Mouse (Mus musculus) midbrain, embryonic 12.5 days (tissue): Measurements from ENCODE around the gene Arhgef12. TPM values are rescaled to one million over a fixed set of nuclear protein-coding genes. Genes with fewer than 3 reads are reported as not detected.
"Not testable (repeated sequence)": the region's sequence is repeated elsewhere in the genome, so short reads cannot be mapped to it uniquely, and the experiment has no call there.

ENCODE experiments used
- ATAC-seq: fragments of 200-750 bp; cut with Nextera tagmentation; 2 replicates; pipeline ENCODE4 v1.8.0; 2017; ENCODE audit warnings: low read depth, moderate TSS enrichment, moderate library complexity; ENCODE audit not compliant: low FRiP score
- H3K27ac ChIP-seq: fragments of 300-500 bp; sonication (generic); replicated peaks from 2 replicates; pipeline ENCODE4 v1.5.1; 2016; ENCODE audit warnings: mild to moderate bottlenecking
- H3K27me3 ChIP-seq: fragments of 300-500 bp; sonication (generic); 2 replicates; pipeline ENCODE4 v1.6.1; 2016; ENCODE audit warnings: mild to moderate bottlenecking
- H3K36me3 ChIP-seq: fragments of 300-500 bp; sonication (generic); 2 replicates; pipeline ENCODE4 v1.6.1; 2016
- H3K4me1 ChIP-seq: fragments of 300-500 bp; sonication (generic); 2 replicates; pipeline ENCODE4 v1.6.1; 2016
- H3K4me2 ChIP-seq: fragments of 300-500 bp; sonication (generic); replicated peaks from 2 replicates; pipeline ENCODE4 v1.6.1; 2016; ENCODE audit warnings: mild to moderate bottlenecking, moderate library complexity
- H3K4me3 ChIP-seq: fragments of 300-500 bp; sonication (generic); 2 replicates; pipeline ENCODE4 v1.5.1; 2016; ENCODE audit warnings: mild to moderate bottlenecking
- H3K9ac ChIP-seq: fragments of 300-500 bp; sonication (generic); replicated peaks from 2 replicates; pipeline ENCODE4 v1.6.1; 2016; ENCODE audit warnings: mild to moderate bottlenecking, moderate library complexity
- H3K9me3 ChIP-seq: fragments of 300-500 bp; sonication (generic); 2 replicates; pipeline ENCODE4 v1.6.1; 2016; ENCODE audit warnings: mild to moderate bottlenecking
- WGBS: fragments of 180-500 bp; shearing (Covaris S2); methylation state at CpG from one replicate; pipeline ENCODE4 v1.1.7; 2016; 5-methylcytosine and 5-hydroxymethylcytosine counted together
- polyA plus RNA-seq: library from polyadenylated mRNA; unstranded; fragments of >200 nt; fragmentation: Nextera tagmentation; extraction: Ambion mirVana; gene quantifications from 2 replicates; pipeline ENCODE4 v1.2.1, GENCODE M21; 2016

The Arhgef12 gene
- polyA plus RNA-seq, 1 experiment from 2014 or later, result 17.4 TPM

DNA sequence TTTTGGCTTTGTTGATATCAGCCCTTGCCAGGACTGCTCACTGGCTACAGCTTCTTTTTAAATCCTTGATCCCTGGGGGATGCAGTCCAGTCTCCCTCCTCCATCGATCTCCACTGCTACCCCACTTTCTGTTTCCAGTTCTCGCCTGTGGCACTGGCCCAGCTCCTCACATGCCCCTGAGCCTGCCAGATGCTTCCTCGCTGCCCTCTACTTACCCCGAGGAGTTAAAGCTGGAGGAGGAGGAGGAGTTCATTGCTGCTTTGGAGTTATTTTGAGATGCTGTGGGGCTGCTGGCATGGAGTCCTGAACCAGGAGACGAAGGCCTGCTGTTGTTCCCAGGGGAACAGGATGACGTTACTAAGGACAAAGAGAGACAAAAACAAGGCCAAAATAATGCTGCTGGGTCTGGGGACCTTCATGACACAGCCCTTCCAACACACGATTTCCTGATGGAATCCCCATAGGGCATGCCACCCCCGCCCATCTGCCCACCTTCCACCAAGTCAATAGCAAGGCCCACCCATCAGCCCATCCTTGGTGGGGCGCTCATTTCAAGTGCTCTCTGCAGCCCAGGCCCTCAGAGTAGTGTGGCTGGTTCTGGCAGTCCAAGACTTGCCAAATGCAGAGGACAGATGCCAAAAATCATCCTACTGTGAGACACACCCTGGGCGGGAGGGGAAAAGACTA, 20.2 kb upstream of the Arhgef12 start:
- Histone ChIP-seq H3K27me3 (no peaks in the 10 kb centered on the region), H3K27ac (no peak overlapping the region), H3K9me3 (no peaks in the 10 kb centered on the region), H3K4me2 (no peak overlapping the region), H3K9ac (no peak overlapping the region), H3K36me3 (no peaks in the 10 kb centered on the region), H3K4me3 (no peak overlapping the region), H3K4me1 (no peaks in the 10 kb centered on the region)
- ATAC-seq, result no peak
- 83% methylated on average over 10 of the region's 10 CpGs for WGBS

- no peak overlapping the region for H3K27ac ChIP-seq
- no peaks in the 10 kb centered on the region for H3K36me3 ChIP-seq
- no peak overlapping the region for H3K4me2 ChIP-seq
- no peak overlapping the region for H3K4me3 ChIP-seq
- no peak for ATAC-seq
- no peaks in the 10 kb centered on the region for H3K27me3 ChIP-seq
- H3K4me1 ChIP-seq, result no peaks in the 10 kb centered on the region
- H3K9ac ChIP-seq, result no peak overlapping the region
- 70% methylated on average over 1 of the region's 1 CpGs for WGBS
- no peaks in the 10 kb centered on the region for H3K9me3 ChIP-seq
Measured at GRCm38 (mm10) chr9:43122379-43122778, 15.3 kb upstream of the Arhgef12 start.

- not testable (repeated sequence) for ATAC-seq, H3K27ac ChIP-seq, H3K9ac ChIP-seq, H3K36me3 ChIP-seq, H3K27me3 ChIP-seq, H3K4me1 ChIP-seq, H3K9me3 ChIP-seq, H3K4me3 ChIP-seq, H3K4me2 ChIP-seq
- 84% methylated on average over 2 of the region's 2 CpGs for WGBS
Measured at GRCm38 (mm10) chr9:43121948-43122347, 14.9 kb upstream of the Arhgef12 start.

DNA sequence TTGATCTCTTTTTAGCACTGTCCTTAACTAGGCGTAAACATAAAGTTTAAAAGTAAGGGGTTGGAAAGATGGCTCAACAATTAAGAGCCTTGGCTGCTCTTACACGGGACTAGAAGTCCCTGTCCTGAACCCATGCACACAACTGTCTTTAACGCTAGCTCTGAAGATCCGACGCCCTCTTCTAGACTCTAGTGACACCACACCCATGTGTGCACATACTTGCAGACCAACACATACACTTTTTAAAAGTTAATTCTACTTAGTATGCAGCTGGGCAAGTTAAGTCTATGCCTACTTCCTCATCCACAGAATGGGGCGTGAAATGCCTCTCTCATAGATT, 9.9 kb upstream of the Arhgef12 start:
- ATAC-seq, result no peak
- Histone ChIP-seq H3K4me1 (peaks cover 13% of the 10 kb centered on the region; the same call in 1 of the 2 replicates), H3K9me3 (no peaks in the 10 kb centered on the region), H3K9ac (no peak overlapping the region), H3K4me2 (peak overlapping the region; percentile 78; the same call in 1 of the 2 replicates), H3K4me3 (no peak overlapping the region; the same call in 1 of the 2 replicates), H3K27me3 (no peaks in the 10 kb centered on the region), H3K36me3 (no peaks in the 10 kb centered on the region), H3K27ac (0 out of 2 replicates have a peak overlapping the region, but pooled peaks have one; percentile 30)
- 83% methylated on average over 6 of the region's 6 CpGs for WGBS

- Histone ChIP-seq H3K4me3 (peak within 1 kb of the TSS; percentile 74), H3K27ac (peak within 1 kb of the TSS; percentile 42; the same call in 1 of the 2 replicates), H3K36me3 (peaks cover 3% of the 10 kb centered on the region), H3K27me3 (no peaks in the 10 kb centered on the region), H3K9me3 (no peaks in the 10 kb centered on the region), H3K4me1 (peaks cover 13% of the 10 kb centered on the region; the same call in 1 of the 2 replicates), H3K4me2 (peak within 1 kb of the TSS; percentile 78), H3K9ac (peak within 1 kb of the TSS; percentile 87)
- ATAC-seq, result peak; percentile 93
- 4% methylated on average over 55 of the region's 55 CpGs for WGBS
Measured at GRCm38 (mm10) chr9:43116134-43116996, 9.3 kb upstream of the Arhgef12 start, which contains the start of gene Tmem136. Tmem136 (minus strand) TSS chr9:43116570.

- 16% methylated on average over 12 of the region's 12 CpGs for WGBS
- no peak for ATAC-seq
- Histone ChIP-seq H3K9ac (peak overlapping the region; percentile 87), H3K4me3 (peak overlapping the region; percentile 74), H3K36me3 (peaks cover 11% of the 10 kb centered on the region), H3K27ac (no peak overlapping the region), H3K4me1 (peaks cover 13% of the 10 kb centered on the region; the same call in 1 of the 2 replicates), H3K27me3 (no peaks in the 10 kb centered on the region), H3K4me2 (peak overlapping the region; percentile 78), H3K9me3 (no peaks in the 10 kb centered on the region)
Measured at GRCm38 (mm10) chr9:43115431-43116133, 8.5 kb upstream of the Arhgef12 start.

DNA sequence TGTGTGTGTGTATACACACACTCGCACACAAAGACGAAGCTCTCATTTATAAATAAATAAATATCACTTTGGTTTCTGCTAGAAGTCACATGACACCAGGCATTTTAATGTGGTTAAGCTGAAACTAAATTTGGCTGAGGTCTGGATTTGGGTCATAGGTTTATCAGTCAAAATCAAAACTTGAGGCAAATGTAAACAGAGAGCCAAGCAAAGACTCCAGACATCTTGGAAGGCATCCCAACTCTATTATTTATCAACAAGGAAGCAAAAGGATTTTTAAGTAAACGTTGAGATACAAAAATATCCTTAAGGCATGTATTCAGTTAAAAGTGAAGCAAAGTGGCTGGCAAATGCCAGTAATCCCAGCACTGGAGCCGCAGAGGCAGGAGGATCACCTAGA, 7.8 kb upstream of the Arhgef12 start:
- H3K36me3 ChIP-seq, result peaks cover 16% of the 10 kb centered on the region
- H3K27me3 ChIP-seq, result no peaks in the 10 kb centered on the region
- 94% methylated on average over 4 of the region's 4 CpGs for WGBS
- no peak for ATAC-seq
- no peaks in the 10 kb centered on the region for H3K9me3 ChIP-seq
- H3K9ac ChIP-seq, result no peak overlapping the region
- H3K4me3 ChIP-seq, result no peak overlapping the region
- no peak overlapping the region for H3K27ac ChIP-seq
- H3K4me1 ChIP-seq, result peaks cover 13% of the 10 kb centered on the region; the same call in 1 of the 2 replicates
- H3K4me2 ChIP-seq, result no peak overlapping the region

DNA sequence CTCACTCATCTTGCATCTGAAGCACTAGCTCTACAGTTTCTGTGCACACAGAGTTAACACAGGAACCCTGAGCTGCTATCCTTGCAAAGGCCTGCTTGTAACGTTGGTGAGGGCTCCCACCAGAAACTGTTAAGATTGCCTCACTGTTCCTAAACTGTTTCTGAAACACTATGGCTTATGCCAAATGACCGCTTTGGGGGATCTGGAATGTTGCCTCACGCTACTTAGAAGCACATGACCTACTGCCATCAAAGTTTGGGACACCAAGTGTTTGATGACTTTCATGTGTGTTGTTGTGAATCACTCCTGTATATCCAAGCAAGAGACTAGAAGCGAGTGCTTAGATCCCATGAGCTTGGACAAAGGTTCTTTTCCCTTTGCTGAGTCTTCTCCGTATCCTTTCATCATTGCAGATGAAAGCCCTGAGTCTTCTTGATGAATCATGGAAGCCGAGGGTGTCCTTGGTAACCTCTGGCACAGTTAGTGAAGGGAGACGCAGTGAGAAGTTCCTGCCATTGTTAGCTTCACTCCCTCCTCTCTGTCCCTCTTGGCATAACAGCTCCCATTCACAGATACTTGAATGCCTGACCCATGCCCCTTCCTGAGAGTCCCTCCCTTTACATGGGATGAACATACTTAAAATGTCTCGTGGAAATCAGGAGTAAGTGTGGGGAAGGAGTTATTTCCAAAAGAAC, 3.4 kb upstream of the Arhgef12 start:
- Histone ChIP-seq H3K9ac (no peak overlapping the region), H3K27ac (no peak overlapping the region), H3K9me3 (no peaks in the 10 kb centered on the region), H3K4me2 (no peak overlapping the region), H3K4me3 (no peak overlapping the region), H3K36me3 (peaks cover 16% of the 10 kb centered on the region), H3K27me3 (no peaks in the 10 kb centered on the region), H3K4me1 (peaks cover 8% of the 10 kb centered on the region; the same call in 1 of the 2 replicates)
- ATAC-seq, result no peak
- 86% methylated on average over 8 of the region's 8 CpGs for WGBS

DNA sequence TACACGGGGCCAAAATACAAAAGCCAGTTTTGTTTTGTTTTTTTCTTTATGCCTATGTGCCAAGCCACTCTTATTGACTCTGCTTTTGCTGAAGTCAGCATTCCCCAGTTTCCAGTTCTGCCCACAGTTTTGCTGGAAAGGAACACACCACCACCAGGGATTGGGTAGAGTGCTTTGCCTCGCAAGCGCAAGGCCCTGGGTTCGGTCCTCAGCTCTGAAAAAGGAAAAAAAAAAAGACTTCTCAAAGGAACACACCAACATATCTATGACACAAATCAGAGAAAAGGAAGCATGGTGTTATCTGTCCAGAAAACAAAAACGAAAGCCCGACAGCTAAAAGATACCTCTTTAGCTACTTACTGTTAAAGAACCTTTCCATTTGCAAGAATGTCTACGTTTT, 2.1 kb upstream of the Arhgef12 start:
- no peak overlapping the region for H3K4me2 ChIP-seq
- whole genome bisulfite sequencing, result 90% methylated on average over 7 of the region's 7 CpGs
- no peak overlapping the region for H3K4me3 ChIP-seq

DNA sequence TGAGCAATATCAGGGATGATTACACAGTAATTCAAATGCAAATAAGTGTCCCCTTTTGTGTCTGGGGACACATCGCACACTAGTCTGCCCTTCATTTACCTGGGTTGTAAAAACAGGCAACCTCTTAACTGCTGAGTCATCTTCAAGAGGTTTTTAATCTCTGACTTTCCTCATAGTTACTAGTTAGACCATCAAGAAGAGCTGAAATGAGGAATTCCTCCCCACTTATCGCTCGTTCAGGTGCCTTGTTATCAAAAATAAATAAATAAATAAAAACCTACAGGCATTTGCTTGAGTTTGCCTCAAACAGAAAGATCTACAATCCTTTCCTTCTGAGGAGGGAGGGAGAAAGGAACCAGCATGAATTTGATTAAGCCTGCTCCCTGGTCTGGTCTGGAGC, 1.7 kb upstream of the Arhgef12 start:
- WGBS, result 89% methylated on average over 3 of the region's 3 CpGs
- H3K27me3 ChIP-seq, result no peaks in the 10 kb centered on the region
- H3K9ac ChIP-seq, result no peak overlapping the region
- no peak overlapping the region for H3K4me2 ChIP-seq
- no peak overlapping the region for H3K4me3 ChIP-seq
- peaks cover 16% of the 10 kb centered on the region for H3K36me3 ChIP-seq
- H3K9me3 ChIP-seq, result no peaks in the 10 kb centered on the region
- peaks cover 18% of the 10 kb centered on the region for H3K4me1 ChIP-seq
- no peak overlapping the region for H3K27ac ChIP-seq
- ATAC-seq, result no peak

More for the DNA sequence above, 2.1 kb upstream of the Arhgef12 start:
- Histone ChIP-seq H3K27ac (no peak overlapping the region), H3K27me3 (no peaks in the 10 kb centered on the region), H3K4me1 (peaks cover 14% of the 10 kb centered on the region), H3K9me3 (no peaks in the 10 kb centered on the region), H3K9ac (no peak overlapping the region), H3K36me3 (peaks cover 16% of the 10 kb centered on the region)
- ATAC-seq, result no peak

DNA sequence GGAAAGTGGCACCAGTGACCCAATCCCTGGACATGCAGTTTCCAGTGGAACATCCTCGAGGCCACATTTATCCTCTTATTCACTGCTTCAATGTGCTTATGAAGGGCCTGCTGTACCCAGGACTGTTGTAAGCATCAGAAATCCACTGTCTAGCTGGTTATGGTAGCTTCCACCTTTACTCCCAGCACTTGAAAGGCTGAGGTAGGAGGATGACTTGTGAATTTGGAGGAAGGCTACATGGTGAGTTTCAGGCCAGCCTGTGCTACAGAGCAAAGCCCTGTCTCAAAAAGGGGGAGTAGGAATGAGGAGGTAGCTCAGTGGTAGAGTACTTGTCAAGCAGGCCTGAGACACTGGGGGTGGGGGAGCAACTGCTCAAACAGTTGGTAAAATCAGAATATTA, 1.0 kb upstream of the Arhgef12 start:
- WGBS, result 80% methylated on average over 1 of the region's 1 CpGs
- peaks cover 22% of the 10 kb centered on the region for H3K4me1 ChIP-seq
- no peak overlapping the region for H3K9ac ChIP-seq
- peaks cover 16% of the 10 kb centered on the region for H3K36me3 ChIP-seq
- no peak overlapping the region for H3K4me2 ChIP-seq
- no peak overlapping the region for H3K27ac ChIP-seq
- no peak overlapping the region for H3K4me3 ChIP-seq
- no peaks in the 10 kb centered on the region for H3K27me3 ChIP-seq
- ATAC-seq, result no peak
- H3K9me3 ChIP-seq, result no peaks in the 10 kb centered on the region
